Mouse (Mus musculus): Measurements from ENCODE around the gene Elp1.

GRCm38 (mm10) chr4:56713155-56713554, 89.0 kb downstream of the Elp1 start:
- TF ChIP-seq CTCF (IDR thresholded peaks at IDR 0.05; ENCODE audit: low read depth) (no peak), EP300 (IDR thresholded peaks at IDR 0.05; ENCODE audit: low read depth) (no peak)

Data from liver, embryonic 14.5 days (tissue).